8 mouse cellular contexts compared by ENCODE assay signal in genomic region chr12:24493011-24493410, GRCm38 (mm10). TPM values are rescaled to one million over a fixed set of nuclear protein-coding genes. Genes with fewer than 3 reads are reported as not detected.
DNase-seq lines count a peak whose midpoint lies in the region; ATAC-seq and TF ChIP-seq lines count a peak whose summit lies in the region.

No protein-coding gene starts in this region.

- no peaks in the 10 kb centered on the region for H3K27me3 ChIP-seq in liver, adult 2 months (ENCODE audit: control insufficient read depth, insufficient read depth, low read length)
- no peaks in the 10 kb centered on the region for H3K27me3 ChIP-seq in heart, embryonic 16.5 days (ENCODE audit: control insufficient read depth, insufficient read depth, low read length)

- no peaks in the 10 kb centered on the region; the same call in 1 of the 2 replicates for H3K4me1 ChIP-seq in liver, adult 2 months (ENCODE audit: control insufficient read depth, insufficient read depth, low read length)
- no peaks in the 10 kb centered on the region for H3K4me1 ChIP-seq in brown adipose tissue, adult 24 weeks (ENCODE audit: control insufficient read depth, insufficient read depth, insufficient read length, low read length)
- 0 out of 2 replicates have a peak, but pooled peaks cover under 1% of the 10 kb centered on the region for H3K4me1 ChIP-seq in heart, embryonic 16.5 days (ENCODE audit: control insufficient read depth, insufficient read depth, low read length)

- H3K27ac ChIP-seq in liver, adult 2 months (replicated peaks; ENCODE audit: insufficient read depth, low read depth, low read length) = no peak overlapping the region
- H3K27ac ChIP-seq in brown adipose tissue, adult 24 weeks (replicated peaks; ENCODE audit: low read depth, low read length) = peak overlapping the region; percentile 58; the same call in 1 of the 2 replicates
- no peak overlapping the region for H3K27ac ChIP-seq in heart, embryonic 16.5 days (ENCODE audit: low read length)
- peak overlapping the region; percentile 81 for H3K27ac ChIP-seq in macrophage

- TF ChIP-seq CTCF in liver, adult 2 months (IDR thresholded peaks at IDR 0.05; ENCODE audit: low read depth, low read length) = no peak

- no peak for DNase-seq in liver, adult 2 months (ENCODE audit: extremely low read depth, low read depth, low spot score)
- DNase-seq in liver = no peak
- DNase-seq in left cerebral cortex, postnatal 14 days (ENCODE audit: low spot score in 2 of 2) = no peak
- DNase-seq in Muller cell, postnatal 12 days (ENCODE audit: inconsistent ontology term) = no peak

- H3K9me3 ChIP-seq in heart, embryonic 16.5 days (replicated peaks; ENCODE audit: control insufficient read depth, low read length) = no peaks in the 10 kb centered on the region

- WGBS in liver, adult 2 months = 70% methylated on average over 9 of the region's 9 CpGs
- WGBS in heart, embryonic 16.5 days = 53% methylated on average over 9 of the region's 9 CpGs
- WGBS in macrophage (ENCODE audit: missing documents) = 44% methylated on average over 9 of the region's 9 CpGs

- ATAC-seq in heart, embryonic 16.5 days (replicated peaks; ENCODE audit: extremely low read depth, insufficient read depth, low FRiP score) = no peak
- no peak for ATAC-seq in erythroblast, adult 5-6 weeks (replicated peaks; ENCODE audit: low FRiP score, poor library complexity, severe bottlenecking)

- no peaks in the 10 kb centered on the region for H3K36me3 ChIP-seq in liver, adult 2 months (ENCODE audit: control insufficient read depth, insufficient read depth, low read length)
- H3K36me3 ChIP-seq in heart, embryonic 16.5 days (ENCODE audit: control insufficient read depth, insufficient read depth) = no peaks in the 10 kb centered on the region
- no peaks in the 10 kb centered on the region for H3K36me3 ChIP-seq in macrophage (ENCODE audit: inconsistent target)

- no peak overlapping the region for H3K4me3 ChIP-seq in liver, adult 2 months (ENCODE audit: insufficient read depth, low read depth, low read length)
- peak overlapping the region; percentile 35 for H3K4me3 ChIP-seq in brown adipose tissue, adult 24 weeks (ENCODE audit: insufficient read depth, low read depth, low read length)
- H3K4me3 ChIP-seq in heart, embryonic 16.5 days (ENCODE audit: low read length) = peak overlapping the region; percentile 39
- peak overlapping the region; percentile 7; the same call in 1 of the 2 replicates for H3K4me3 ChIP-seq in macrophage (ENCODE audit: inconsistent target)

- H3K9ac ChIP-seq in liver, adult 2 months (ENCODE audit: low read depth, low read length) = peak overlapping the region; percentile 47
- peak overlapping the region; percentile 43 for H3K9ac ChIP-seq in heart, embryonic 16.5 days (ENCODE audit: low read length)

- TF ChIP-seq POLR2A in liver, adult 2 months (IDR thresholded peaks at IDR 0.05; ENCODE audit: extremely low read depth, insufficient read depth, low read length) = no peak

- peak overlapping the region; percentile 59 for H3K4me2 ChIP-seq in heart, embryonic 16.5 days (ENCODE audit: low read depth, low read length)

- intact Hi-C loops in left cerebral cortex, postnatal 14 days (cut with DNase I) = no loop called here

- no peaks in the 10 kb centered on the region for H3K79me2 ChIP-seq in liver, adult 2 months (ENCODE audit: control insufficient read depth, insufficient read depth, low read length)
- no peaks in the 10 kb centered on the region for H3K79me2 ChIP-seq in macrophage (ENCODE audit: inconsistent target)

RNA-seq across cellular contexts. Expression of gene Taf1b, which starts 5.1 kb away (rescaled TPM):
- total RNA-seq in liver, adult 2 months (2014; rRNA removed) = 7.3 and 8.3 TPM in 2 replicates
- polyA plus RNA-seq in liver, adult 2 months (2012; rRNA removed) = 3.1 and 4.1 TPM in 2 replicates
- 8.0 and 9.5 TPM in 2 replicates for polyA plus RNA-seq in brown adipose tissue, adult 24 weeks (2012; ENCODE audit: insufficient read depth, insufficient read length, missing spikeins)
- 23.2 and 24.6 TPM in 2 replicates for polyA plus RNA-seq in heart, embryonic 16.5 days (2015; fragmentation: Nextera tagmentation; extraction: Ambion mirVana)
- total RNA-seq in macrophage (2018; cell fraction: chromatin; rRNA removed) = 10 to 100 TPM in 24 of 26 experiments, 1 to 10 TPM in 2; 5.2 to 34.3 (median 22.3) TPM
- total RNA-seq in macrophage (2018; cell fraction: cytosol; rRNA removed) = 10 to 100 TPM in 9 of 26 experiments, 1 to 10 TPM in 17; 6.6 to 11.2 (median 9.5) TPM
- 10 to 100 TPM in 21 of 26 experiments, 1 to 10 TPM in 5; 6.6 to 23.4 (median 14.4) TPM for total RNA-seq in macrophage (2018; cell fraction: nucleus; rRNA removed)
- polyA plus RNA-seq in macrophage (2018) = 6.8 to 10.3 TPM (median 9.5 TPM) in 3 replicates
- 10 to 100 TPM; 30.5 to 32.6 TPM for total RNA-seq in left cerebral cortex, postnatal 14 days (2021)
- 6.5 and 17.1 TPM in 2 replicates for total RNA-seq in erythroblast, adult 5-6 weeks (2015; ENCODE audit: low replicate concordance)
- total RNA-seq in erythroblast, adult 5-6 weeks (2017; ENCODE audit: low replicate concordance) = 9.3 and 9.9 TPM in 2 replicates

Comparison
In these comparisons a context has a peak if more than half of its experiments do, and no peak if none do; other contexts are left out.
1. H3K27ac ChIP-seq: peak in brown adipose tissue, adult 24 weeks (single experiment) and macrophage (single experiment); none in liver, adult 2 months (single experiment) and heart, embryonic 16.5 days (single experiment).